Mouse (Mus musculus) forebrain, embryonic 15.5 days (tissue): Measurements from ENCODE around the gene Lrmda. TPM values are rescaled to one million over a fixed set of nuclear protein-coding genes. Genes with fewer than 3 reads are reported as not detected.

Experiments used
- ATAC-seq: fragments of 200-750 bp; cut with Nextera tagmentation; replicated peaks from 2 replicates; pipeline ENCODE4 v1.8.0; 2017; ENCODE audit warnings: mild to moderate bottlenecking, moderate TSS enrichment, moderate library complexity
- H3K27ac ChIP-seq: fragments of 300-500 bp; sonication (generic); replicated peaks from 2 replicates; pipeline ENCODE4 v1.5.1; 2015; ENCODE audit warnings: mild to moderate bottlenecking, inconsistent platforms
- H3K27me3 ChIP-seq: fragments of 300-500 bp; sonication (generic); 2 replicates; pipeline ENCODE4 v1.6.1; 2015; ENCODE audit warnings: inconsistent platforms
- H3K36me3 ChIP-seq: fragments of 300-500 bp; sonication (generic); 2 replicates; pipeline ENCODE4 v1.6.1; 2015; ENCODE audit warnings: mild to moderate bottlenecking, inconsistent platforms
- H3K4me1 ChIP-seq: fragments of 300-500 bp; sonication (generic); 2 replicates; pipeline ENCODE4 v1.6.1; 2015; ENCODE audit warnings: inconsistent platforms
- H3K4me2 ChIP-seq: fragments of 300-500 bp; sonication (generic); replicated peaks from 2 replicates; pipeline ENCODE4 v1.6.1; 2015; ENCODE audit warnings: mild to moderate bottlenecking, inconsistent platforms
- H3K4me3 ChIP-seq: fragments of 300-500 bp; sonication (generic); 2 replicates; pipeline ENCODE4 v1.5.1; 2015; ENCODE audit warnings: mild to moderate bottlenecking, inconsistent platforms
- H3K9ac ChIP-seq: fragments of 300-500 bp; sonication (generic); replicated peaks from 2 replicates; pipeline ENCODE4 v1.6.1; 2015; ENCODE audit warnings: mild to moderate bottlenecking, inconsistent platforms
- H3K9me3 ChIP-seq: fragments of 300-500 bp; sonication (generic); 2 replicates; pipeline ENCODE4 v1.6.1; 2016; ENCODE audit warnings: inconsistent platforms
- WGBS: fragments of 180-500 bp; shearing (Covaris S2); methylation state at CpG from one replicate; pipeline ENCODE4 v1.1.7; 2015; ENCODE audit warnings: mixed read lengths; 5-methylcytosine and 5-hydroxymethylcytosine counted together
- polyA plus RNA-seq: library from polyadenylated mRNA; unstranded; fragments of >200 nt; fragmentation: Nextera tagmentation; extraction: Ambion mirVana; gene quantifications from 2 replicates; pipeline ENCODE4 v1.2.1, GENCODE M21; 2015

Lrmda gene
- polyA plus RNA-seq, 1 experiment from 2014 or later: 0.15 TPM

GRCm38 (mm10) chr14:22807324-22807723, 787.8 kb downstream of the Lrmda start:
- WGBS: 11% methylated on average over 3 of the region's 3 CpGs
- Histone ChIP-seq H3K9me3 (no peaks in the 10 kb centered on the region), H3K36me3 (no peaks in the 10 kb centered on the region), H3K27me3 (peaks cover 20% of the 10 kb centered on the region), H3K27ac (no peak overlapping the region), H3K4me3 (no peak overlapping the region), H3K4me2 (no peak overlapping the region), H3K4me1 (peaks cover 9% of the 10 kb centered on the region), H3K9ac (no peak overlapping the region)
- no peak for ATAC-seq

GRCm38 (mm10) chr14:22807726-22808594, 788.4 kb downstream of the Lrmda start:
- peak; percentile 93 for ATAC-seq
- peak overlapping the region; percentile 45 for H3K4me2 ChIP-seq
- 1% methylated on average over 20 of the region's 20 CpGs for WGBS
- peaks cover 9% of the 10 kb centered on the region for H3K4me1 ChIP-seq
- H3K27me3 ChIP-seq: peaks cover 20% of the 10 kb centered on the region
- H3K9me3 ChIP-seq: no peaks in the 10 kb centered on the region
- H3K36me3 ChIP-seq: no peaks in the 10 kb centered on the region
- H3K27ac ChIP-seq: no peak overlapping the region
- H3K9ac ChIP-seq: peak overlapping the region; percentile 37; the same call in 1 of the 2 replicates
- H3K4me3 ChIP-seq: peak overlapping the region; percentile 24

GRCm38 (mm10) chr14:22808595-22809166, 789.2 kb downstream of the Lrmda start:
- peaks cover 13% of the 10 kb centered on the region for H3K4me1 ChIP-seq
- H3K27ac ChIP-seq: no peak overlapping the region
- no peak overlapping the region for H3K9ac ChIP-seq
- no peak overlapping the region for H3K4me3 ChIP-seq
- H3K4me2 ChIP-seq: no peak overlapping the region
- H3K9me3 ChIP-seq: no peaks in the 10 kb centered on the region
- peaks cover 20% of the 10 kb centered on the region for H3K27me3 ChIP-seq
- WGBS: 26% methylated on average over 5 of the region's 5 CpGs
- ATAC-seq: peak; percentile 35; the same call in 1 of the 2 replicates
- no peaks in the 10 kb centered on the region for H3K36me3 ChIP-seq

GRCm38 (mm10) chr14:22809229-22809628, 789.7 kb downstream of the Lrmda start:
- Histone ChIP-seq H3K27me3 (peaks cover 23% of the 10 kb centered on the region), H3K9ac (no peak overlapping the region), H3K36me3 (no peaks in the 10 kb centered on the region), H3K9me3 (no peaks in the 10 kb centered on the region), H3K4me2 (no peak overlapping the region), H3K27ac (no peak overlapping the region), H3K4me1 (peaks cover 16% of the 10 kb centered on the region), H3K4me3 (no peak overlapping the region)
- 46% methylated on average over 3 of the region's 3 CpGs for WGBS
- ATAC-seq: no peak

- no peak for ATAC-seq
- H3K9me3 ChIP-seq: no peaks in the 10 kb centered on the region
- H3K27me3 ChIP-seq: peaks cover 19% of the 10 kb centered on the region
- H3K27ac ChIP-seq: no peak overlapping the region
- H3K9ac ChIP-seq: no peak overlapping the region
- no peak overlapping the region for H3K4me3 ChIP-seq
- H3K36me3 ChIP-seq: no peaks in the 10 kb centered on the region
- WGBS: 76% methylated on average over 1 of the region's 1 CpGs
- no peak overlapping the region for H3K4me2 ChIP-seq
- peaks cover 16% of the 10 kb centered on the region for H3K4me1 ChIP-seq
These were observed 791.0 kb downstream of the Lrmda start for GRCm38 (mm10) chr14:22810531-22810930.

GRCm38 (mm10) chr14:22812824-22813223, 793.3 kb downstream of the Lrmda start:
- H3K4me1 ChIP-seq: peaks cover 11% of the 10 kb centered on the region
- H3K4me3 ChIP-seq: no peak overlapping the region
- no peaks in the 10 kb centered on the region for H3K9me3 ChIP-seq
- H3K9ac ChIP-seq: no peak overlapping the region
- H3K36me3 ChIP-seq: no peaks in the 10 kb centered on the region
- no peak for ATAC-seq
- peaks cover 13% of the 10 kb centered on the region for H3K27me3 ChIP-seq
- H3K27ac ChIP-seq: no peak overlapping the region
- WGBS: 22% methylated on average over 6 of the region's 6 CpGs
- H3K4me2 ChIP-seq: no peak overlapping the region

GRCm38 (mm10) chr14:22813389-22813788, 793.9 kb downstream of the Lrmda start:
- 7% methylated on average over 7 of the region's 7 CpGs for WGBS
- Histone ChIP-seq H3K4me2 (no peak overlapping the region), H3K4me3 (no peak overlapping the region), H3K36me3 (no peaks in the 10 kb centered on the region), H3K27me3 (peaks cover 13% of the 10 kb centered on the region), H3K9ac (no peak overlapping the region), H3K4me1 (peaks cover 7% of the 10 kb centered on the region), H3K9me3 (no peaks in the 10 kb centered on the region), H3K27ac (no peak overlapping the region)
- no peak for ATAC-seq

GRCm38 (mm10) chr14:22814811-22815345, 795.4 kb downstream of the Lrmda start:
- no peak for ATAC-seq
- no peaks in the 10 kb centered on the region for H3K9me3 ChIP-seq
- WGBS: 63% methylated on average over 9 of the region's 9 CpGs
- H3K4me3 ChIP-seq: no peak overlapping the region
- no peak overlapping the region for H3K4me2 ChIP-seq
- H3K27me3 ChIP-seq: peaks cover 9% of the 10 kb centered on the region; the same call in 1 of the 2 replicates
- H3K36me3 ChIP-seq: no peaks in the 10 kb centered on the region
- H3K4me1 ChIP-seq: peaks cover 7% of the 10 kb centered on the region
- H3K27ac ChIP-seq: no peak overlapping the region
- H3K9ac ChIP-seq: no peak overlapping the region

GRCm38 (mm10) chr14:22817346-22818201, 798.1 kb downstream of the Lrmda start:
- Histone ChIP-seq H3K9ac (no peak overlapping the region), H3K4me1 (peaks cover 7% of the 10 kb centered on the region), H3K9me3 (no peaks in the 10 kb centered on the region), H3K27me3 (0 out of 2 replicates have a peak, but pooled peaks cover 3% of the 10 kb centered on the region), H3K36me3 (no peaks in the 10 kb centered on the region), H3K4me2 (no peak overlapping the region), H3K4me3 (no peak overlapping the region), H3K27ac (no peak overlapping the region)
- 76% methylated on average over 6 of the region's 6 CpGs for WGBS
- ATAC-seq: no peak

- Histone ChIP-seq H3K9me3 (no peaks in the 10 kb centered on the region), H3K27ac (no peak overlapping the region), H3K4me3 (no peak overlapping the region), H3K27me3 (0 out of 2 replicates have a peak, but pooled peaks cover 3% of the 10 kb centered on the region), H3K4me2 (no peak overlapping the region), H3K4me1 (peaks cover 7% of the 10 kb centered on the region), H3K9ac (no peak overlapping the region), H3K36me3 (no peaks in the 10 kb centered on the region)
- 41% methylated on average over 3 of the region's 3 CpGs for WGBS
- no peak for ATAC-seq
These were observed 798.7 kb downstream of the Lrmda start for GRCm38 (mm10) chr14:22818202-22818530.

- ATAC-seq: no peak
- Histone ChIP-seq H3K27ac (no peak overlapping the region), H3K4me2 (no peak overlapping the region), H3K27me3 (no peaks in the 10 kb centered on the region), H3K36me3 (no peaks in the 10 kb centered on the region), H3K9me3 (no peaks in the 10 kb centered on the region), H3K4me3 (no peak overlapping the region), H3K4me1 (no peaks in the 10 kb centered on the region), H3K9ac (no peak overlapping the region)
- 65% methylated on average over 3 of the region's 3 CpGs for WGBS
These were observed 803.4 kb downstream of the Lrmda start for GRCm38 (mm10) chr14:22822942-22823341.

- Histone ChIP-seq H3K27me3 (no peaks in the 10 kb centered on the region), H3K9me3 (no peaks in the 10 kb centered on the region), H3K4me3 (no peak overlapping the region), H3K9ac (no peak overlapping the region), H3K4me1 (no peaks in the 10 kb centered on the region), H3K36me3 (no peaks in the 10 kb centered on the region), H3K4me2 (no peak overlapping the region), H3K27ac (no peak overlapping the region)
- 71% methylated on average over 3 of the region's 3 CpGs for WGBS
- no peak for ATAC-seq
These were observed 807.3 kb downstream of the Lrmda start for GRCm38 (mm10) chr14:22826825-22827224.
